Mouse (Mus musculus): ENCODE data around the gene Plekhg5. TPM values are rescaled to one million over a fixed set of nuclear protein-coding genes. Genes with fewer than 3 reads are reported as not detected.
"Not testable (repeated sequence)": the region's sequence is repeated elsewhere in the genome, so short reads cannot be mapped to it uniquely, and the experiment has no call there.

Plekhg5 gene
- 1 to 10 TPM; 6.3 to 6.4 TPM for total RNA-seq (2021)
- long read RNA-seq, experiment 1 = 0 reads
- long read RNA-seq, experiment 2, partial matches to known transcripts = 3 of 4 reads
- long read RNA-seq, experiment 2, other reads (novel, unspliced or antisense) = 1 of 4 reads

DNA sequence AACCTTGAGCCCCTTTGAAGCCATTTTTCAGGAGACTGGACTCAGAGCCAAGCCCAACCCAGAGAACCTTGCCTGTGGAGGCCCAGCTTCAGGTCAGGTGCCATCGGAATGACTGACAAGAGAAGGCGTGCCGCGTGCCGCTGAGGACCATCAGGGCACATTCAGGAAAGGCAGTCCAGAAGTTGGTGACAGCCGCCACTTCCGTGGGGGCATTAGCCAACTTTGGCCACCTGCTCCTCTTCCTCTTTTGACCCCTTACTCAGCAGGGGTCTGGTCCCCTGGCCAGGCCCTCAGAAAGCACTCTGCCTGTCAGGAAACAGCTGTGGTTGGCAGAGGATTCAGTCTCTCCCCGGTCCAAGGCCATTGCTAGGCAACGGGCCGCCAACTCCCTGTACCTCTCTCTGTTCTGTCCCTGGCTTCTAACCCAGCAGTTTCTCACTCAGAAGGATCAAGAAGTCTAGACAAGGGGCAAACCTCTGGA, at the start of gene Plekhg5:
Gene Plekhg5 (plus strand): TSS at position 378 of the 481 bp plus-strand sequence.
- DNase-seq = peak; percentile 40 to 44
- intact Hi-C loops (cut with DNase I) = no loop called here

DNA sequence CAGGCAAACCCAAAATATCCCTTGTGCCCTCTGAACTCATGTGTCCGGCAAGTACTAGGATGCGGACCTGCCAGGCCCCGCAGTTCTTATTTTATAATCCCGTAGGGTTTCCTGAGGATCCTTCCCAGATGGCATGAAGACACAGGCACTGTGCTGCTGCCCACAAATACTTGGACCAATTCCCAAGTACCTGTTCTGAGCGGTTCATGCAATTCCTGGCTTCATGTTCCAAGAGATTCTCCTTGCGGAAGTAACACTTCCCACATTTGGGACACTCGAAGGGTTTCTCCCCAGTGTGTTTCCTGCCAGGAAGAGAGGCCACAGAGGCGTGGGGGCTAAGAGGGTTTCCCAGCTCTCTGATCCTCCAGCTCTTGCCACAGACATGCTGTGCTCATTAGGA, 49.8 kb upstream of the Plekhg5 start:
- DNase-seq = no peak
- intact Hi-C loops (cut with DNase I) = no loop called here

DNA sequence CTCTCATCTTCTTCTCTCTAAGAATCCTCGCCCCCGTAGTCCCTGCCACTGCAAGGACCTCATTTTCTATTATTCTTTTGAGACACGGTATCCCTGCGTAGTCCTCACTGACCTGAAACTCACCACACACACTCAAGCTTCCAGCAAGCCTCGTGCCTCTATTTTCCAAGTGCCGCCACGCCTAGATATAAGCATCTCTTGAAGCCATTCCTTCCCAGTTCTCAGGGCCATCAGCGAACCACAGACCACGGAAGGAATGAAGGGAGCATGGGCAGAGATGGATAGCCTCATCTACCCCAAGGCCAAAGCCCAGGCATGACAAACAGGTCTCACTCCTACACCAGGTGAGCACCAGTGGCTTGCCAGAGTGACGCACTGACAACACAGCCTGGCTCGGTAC, 47.8 kb upstream of the Plekhg5 start:
- intact Hi-C loops (cut with DNase I) = no loop called here
- DNase-seq = no peak

DNA sequence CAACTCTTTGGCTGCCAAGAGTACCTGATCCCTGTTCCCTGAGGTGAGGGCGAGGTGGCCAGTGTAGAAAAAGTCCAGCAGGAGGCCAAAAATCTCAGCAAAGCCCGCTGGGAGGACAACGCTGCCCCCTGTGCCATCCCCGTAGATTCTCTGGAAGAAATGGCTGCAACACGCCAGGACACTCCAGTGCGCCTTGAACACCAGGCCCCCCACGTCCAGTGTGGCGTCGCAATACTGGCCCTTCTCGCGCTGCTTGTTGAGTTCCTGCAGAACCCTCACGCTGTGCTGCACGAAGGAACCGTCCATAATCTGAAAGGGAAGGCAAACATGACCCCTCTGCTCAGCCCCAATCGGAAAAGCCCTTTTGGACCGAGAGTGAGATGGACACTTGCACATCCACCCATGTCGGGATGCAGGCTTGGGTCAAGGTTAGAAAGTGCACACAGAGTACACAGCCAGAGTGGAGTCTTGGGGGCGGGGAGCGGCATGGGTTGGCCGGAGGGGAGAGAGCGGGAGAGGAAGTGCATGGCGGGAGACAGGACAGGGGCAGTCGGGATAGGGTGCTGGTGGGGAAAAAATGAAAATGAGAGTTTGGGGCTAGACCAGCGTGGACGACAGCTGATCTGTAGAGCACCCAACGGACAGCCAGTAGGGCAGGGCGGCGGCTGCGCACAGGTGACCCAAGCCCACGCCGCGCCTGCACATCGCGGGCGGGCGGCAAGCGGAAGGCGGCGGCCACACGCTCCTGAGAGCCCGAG, 45.4 kb upstream of the Plekhg5 start:
- intact Hi-C loops (cut with DNase I) = no loop called here
- DNase-seq = no peak

DNA sequence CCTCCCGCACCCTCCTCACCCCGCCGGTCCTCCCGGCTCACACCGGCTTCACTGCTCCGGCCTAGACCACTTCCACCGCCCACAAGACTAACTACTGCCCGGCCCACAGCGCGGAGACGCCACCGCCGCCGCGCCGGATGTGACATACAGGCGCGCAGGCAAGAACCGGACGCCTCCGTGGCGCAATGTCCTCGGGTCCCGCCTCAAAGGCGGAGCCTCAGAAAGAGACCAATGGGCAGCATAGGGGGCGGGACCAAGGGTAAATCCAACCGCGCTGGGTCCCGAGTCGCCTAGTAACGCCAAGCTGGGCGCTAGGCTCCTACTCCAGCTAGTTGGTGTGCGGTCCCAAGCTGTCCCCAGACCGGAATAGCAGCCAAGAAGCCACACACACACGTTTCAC, 44.8 kb upstream of the Plekhg5 start, which contains the start of gene Zbtb48:
Gene Zbtb48 (minus strand): TSS at position 148 of the 400 bp plus-strand sequence.
- intact Hi-C loops (cut with DNase I) = no loop called here
- peak; percentile 94 to 95 for DNase-seq

DNA sequence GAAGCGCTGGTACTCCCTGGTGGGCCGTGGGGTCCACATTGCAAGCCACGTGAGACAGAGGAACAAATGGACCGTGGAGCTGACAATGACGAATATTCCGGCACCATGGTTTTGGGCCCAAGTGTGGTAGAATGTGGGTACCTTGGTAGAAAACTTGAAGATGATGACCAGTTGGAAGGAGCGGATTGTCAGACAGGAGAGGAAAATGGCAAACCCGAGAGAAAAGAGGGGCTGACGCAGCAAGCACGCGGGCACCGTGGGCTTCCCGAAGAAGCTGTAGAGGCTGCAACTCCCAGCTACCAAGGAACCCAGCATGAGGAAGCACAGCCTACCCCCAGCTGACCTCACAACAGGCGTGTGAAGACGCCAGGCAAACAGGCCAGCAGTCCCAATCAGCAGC, 43.8 kb upstream of the Plekhg5 start:
- DNase-seq = no peak
- intact Hi-C loops (cut with DNase I) = no loop called here

DNA sequence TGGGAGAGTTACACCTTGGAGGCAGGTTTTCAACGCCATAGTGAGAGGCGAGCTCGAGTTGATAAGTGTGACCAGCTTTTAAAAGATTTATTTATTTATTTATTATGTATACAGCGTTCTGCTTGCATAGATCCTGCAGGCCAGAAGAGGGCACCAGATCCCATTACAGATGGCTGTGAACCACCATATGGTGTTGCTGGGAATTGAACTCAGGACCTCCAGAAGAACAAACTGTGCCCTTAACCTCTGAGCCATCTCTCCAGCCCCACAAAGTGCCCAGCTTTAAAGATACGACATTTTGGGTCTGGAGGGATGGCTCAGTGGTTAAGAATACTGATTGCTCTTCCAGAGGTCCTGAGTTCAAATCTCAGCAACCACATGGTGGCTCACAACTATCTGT, 43.2 kb upstream of the Plekhg5 start:
- DNase-seq = no peak
- intact Hi-C loops (cut with DNase I) = no loop called here

DNA sequence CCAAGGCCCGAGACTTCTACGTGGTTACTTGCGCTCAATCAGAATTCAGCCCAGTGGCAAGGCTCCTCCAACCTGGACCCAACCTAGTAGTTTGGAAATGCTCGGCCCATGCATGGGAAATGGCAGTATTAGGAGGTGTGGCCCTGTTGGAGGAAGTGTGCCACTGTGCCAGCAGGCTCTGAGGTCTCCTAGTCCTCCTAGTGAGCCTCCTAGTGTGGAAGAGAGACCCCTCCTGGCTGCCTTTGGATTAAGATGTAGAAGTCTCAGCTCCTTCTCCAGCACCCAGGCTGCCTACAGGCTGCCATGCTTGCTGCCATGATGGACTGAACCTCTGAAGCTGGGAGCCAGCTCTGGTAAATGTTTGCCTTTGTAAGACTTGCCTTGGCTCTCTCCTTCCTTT, 42.3 kb upstream of the Plekhg5 start:
- no peak for DNase-seq
- intact Hi-C loops (cut with DNase I) = no loop called here

DNA sequence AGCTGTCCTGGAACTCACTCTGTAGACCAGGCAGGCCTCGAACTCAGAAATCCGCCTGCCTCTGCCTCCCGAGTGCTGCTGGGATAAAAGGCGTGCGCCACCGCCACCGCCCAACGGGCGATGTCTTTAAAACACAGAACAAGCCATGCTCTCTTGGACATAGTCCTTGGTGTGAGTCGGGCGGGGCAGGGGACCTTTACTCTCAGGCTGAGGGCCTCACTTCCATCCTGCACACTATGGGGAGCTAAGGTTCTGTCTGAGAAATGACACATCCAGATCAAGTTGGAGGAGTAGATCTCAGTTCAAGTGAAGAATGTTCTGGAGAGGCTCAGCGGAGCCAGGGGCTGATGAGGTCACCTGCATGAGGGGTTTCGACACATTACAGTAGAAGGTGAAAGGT, 39.4 kb upstream of the Plekhg5 start:
- no peak for DNase-seq

DNA sequence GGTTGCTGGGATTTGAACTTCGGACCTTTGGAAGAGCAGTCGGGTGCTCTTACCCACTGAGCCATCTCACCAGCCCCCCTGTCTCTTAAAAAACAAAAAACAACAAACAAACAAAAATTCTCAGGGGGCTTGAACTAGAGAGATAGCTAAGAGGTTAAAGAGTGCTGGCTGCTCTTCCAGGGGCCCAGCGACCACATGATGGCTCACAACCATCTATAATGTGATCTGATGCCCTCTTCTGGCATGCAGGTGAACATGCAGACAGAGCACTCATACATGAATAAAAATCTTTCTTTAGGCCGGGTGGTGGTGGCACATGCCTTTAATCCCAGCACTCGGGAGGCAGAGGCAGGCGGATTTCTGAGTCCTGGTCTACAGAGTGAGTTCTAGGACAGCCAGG, 35.8 kb upstream of the Plekhg5 start:
- intact Hi-C loops (cut with DNase I) = not testable (repeated sequence)

More for the DNA sequence above, 39.4 kb upstream of the Plekhg5 start:
- intact Hi-C loops (cut with DNase I) = no loop called here

DNA sequence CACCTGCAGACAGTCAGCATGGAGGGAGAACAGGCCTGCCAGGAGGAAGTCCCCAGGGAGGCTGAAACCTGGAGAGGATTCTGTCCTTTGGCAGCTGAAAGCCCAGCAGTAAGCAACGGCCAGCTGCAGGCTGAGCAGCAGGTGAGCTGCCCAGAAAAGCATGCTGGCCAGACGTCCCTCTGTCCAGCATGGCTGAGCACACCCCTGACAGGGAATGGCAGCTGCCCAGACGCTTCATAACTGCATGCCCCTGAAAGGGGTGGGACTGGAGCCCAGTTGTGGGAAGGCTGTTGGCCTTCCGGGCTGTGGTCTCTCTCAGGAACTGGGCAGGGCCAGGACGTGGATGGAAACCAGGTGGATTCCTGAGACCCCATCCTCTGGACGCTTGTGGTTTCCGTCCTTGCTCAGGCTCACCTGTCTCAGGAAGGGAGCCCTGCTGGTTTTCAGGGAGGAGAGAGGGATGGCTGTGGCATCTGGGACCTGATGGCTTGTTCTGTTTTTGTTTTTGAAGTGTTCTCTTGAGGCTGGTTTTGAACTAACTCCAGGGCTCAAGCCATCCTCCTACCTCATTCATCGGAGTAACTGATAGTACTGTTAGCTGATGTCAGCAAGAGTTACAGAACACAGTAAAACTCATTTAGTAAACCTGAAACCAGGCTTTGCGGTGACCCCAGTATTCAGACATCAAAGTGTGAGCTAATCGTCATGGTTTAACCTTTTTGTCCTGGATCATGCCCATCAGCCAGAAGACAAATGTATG, 33.9 kb upstream of the Plekhg5 start, which contains the start of gene Tas1r1:
Gene Tas1r1 (minus strand): TSS at position 344 of the 760 bp plus-strand sequence.
- no peak for DNase-seq
- intact Hi-C loops (cut with DNase I) = loop anchor here (2.0 kb wide), 2 partner anchors 58 kb away; no protein-coding TSS in a partner anchor

More for the DNA sequence above, 35.8 kb upstream of the Plekhg5 start:
- DNase-seq = not testable (repeated sequence)

DNA sequence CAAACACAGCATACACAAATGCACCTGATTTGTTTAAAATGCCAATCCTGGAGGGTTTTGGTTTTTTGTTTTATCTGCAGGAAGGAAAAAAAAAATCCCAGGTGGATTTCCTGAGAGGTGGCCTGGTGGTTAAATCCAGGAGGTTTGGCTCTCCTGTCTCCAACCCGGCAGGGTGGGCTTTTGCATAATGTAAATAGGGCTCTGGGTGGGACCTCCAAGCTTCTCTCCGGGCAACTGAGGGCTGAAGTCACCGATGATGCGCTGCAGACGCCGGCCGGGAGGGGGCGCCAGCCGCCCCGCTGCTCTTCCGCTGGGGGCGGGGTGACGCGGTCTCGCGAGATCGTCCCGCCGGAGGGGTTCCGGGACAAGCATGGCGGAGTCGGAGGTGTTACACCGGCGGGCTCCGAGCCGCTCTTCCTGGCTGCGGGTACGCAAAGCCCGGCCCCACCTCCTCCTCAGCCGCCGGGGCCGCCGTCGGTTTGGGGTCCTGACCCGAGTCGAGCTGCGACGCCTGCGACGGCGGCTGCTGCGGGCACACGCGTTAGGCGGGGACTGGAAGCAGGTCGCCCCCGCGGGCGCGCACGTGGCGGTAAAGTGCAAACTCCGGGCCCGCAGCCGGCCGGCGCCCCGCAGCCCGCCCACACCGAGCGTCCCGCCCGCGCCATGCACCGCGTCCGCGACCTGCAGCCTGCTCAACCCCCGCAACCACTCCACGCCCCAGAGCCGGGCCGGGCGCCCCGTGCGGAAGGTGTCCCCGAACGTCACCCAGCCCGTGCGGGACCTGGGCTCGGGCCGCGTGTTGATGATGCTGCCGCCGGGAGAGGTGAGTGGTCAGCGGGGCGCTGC, 33.1 kb upstream of the Plekhg5 start, which contains the start of gene Nol9:
Gene Nol9 (plus strand): TSS at position 337 of the 846 bp plus-strand sequence.
- intact Hi-C loops (cut with DNase I) = loop anchor here (2.0 kb wide), 2 partner anchors 58 kb away; no protein-coding TSS in a partner anchor
- DNase-seq = peak; percentile 90 to 92

DNA sequence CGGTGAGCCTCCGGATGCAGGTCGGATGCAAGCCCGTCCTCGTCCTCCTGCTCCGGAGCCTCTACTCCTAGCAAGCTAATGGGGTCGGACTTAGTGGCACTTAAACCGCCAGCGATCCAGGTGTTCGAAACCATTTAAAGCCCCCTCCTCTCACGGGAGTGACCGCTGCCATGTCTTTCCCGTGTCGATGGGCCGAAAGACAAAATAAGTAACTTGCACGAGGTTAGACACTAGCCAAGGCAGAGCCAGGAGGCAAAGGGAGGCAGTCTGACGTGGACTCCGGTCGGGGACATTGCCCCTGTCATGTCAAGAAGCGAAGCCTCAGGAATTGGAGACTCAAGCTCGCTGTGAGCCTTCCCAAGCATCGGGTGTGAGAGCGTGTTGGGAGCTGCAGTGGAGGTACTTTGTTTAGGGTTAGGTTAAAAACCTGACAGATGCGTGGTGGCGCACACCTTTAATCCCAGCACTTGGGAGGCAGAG, 32.4 kb upstream of the Plekhg5 start:
- DNase-seq = no peak
- intact Hi-C loops (cut with DNase I) = loop anchor here (2.0 kb wide), 2 partner anchors 57 to 59 kb away; no protein-coding TSS in a partner anchor

DNA sequence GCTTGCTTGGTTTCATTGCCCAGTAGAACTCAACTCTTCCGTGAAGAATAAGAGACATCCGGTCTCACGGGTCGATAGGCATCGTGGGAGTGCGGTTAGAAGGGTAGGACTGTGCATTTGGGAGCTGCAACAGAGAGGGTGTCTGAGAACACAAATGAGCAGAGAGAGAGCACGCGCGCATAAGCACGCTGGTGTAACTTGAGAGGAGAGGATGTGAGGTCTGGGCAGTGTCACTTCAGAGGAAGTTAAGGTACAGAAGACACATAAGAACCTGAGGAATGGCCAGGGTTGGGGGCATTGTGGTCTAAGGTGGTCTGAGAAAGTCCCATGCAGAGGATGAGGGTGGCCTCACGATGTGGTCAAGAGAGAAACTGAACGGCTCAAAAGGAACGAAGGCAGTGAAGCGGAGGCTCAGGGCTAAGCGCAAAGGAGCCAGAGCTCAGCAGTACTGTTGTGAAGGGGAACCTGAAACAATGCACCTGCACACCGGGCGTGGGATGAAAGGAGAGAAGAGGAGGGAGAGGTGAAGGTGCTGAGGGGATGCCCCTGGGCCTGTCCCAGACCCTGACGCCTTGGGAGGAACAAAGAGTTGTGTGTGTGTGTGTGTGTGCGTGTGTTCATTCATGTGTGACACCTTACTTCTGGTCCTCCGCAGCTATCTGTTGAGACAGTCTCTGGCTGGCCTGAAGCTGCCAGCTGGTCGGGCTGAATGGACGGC, 30.2 kb upstream of the Plekhg5 start:
- intact Hi-C loops (cut with DNase I) = no loop called here
- no peak for DNase-seq

DNA sequence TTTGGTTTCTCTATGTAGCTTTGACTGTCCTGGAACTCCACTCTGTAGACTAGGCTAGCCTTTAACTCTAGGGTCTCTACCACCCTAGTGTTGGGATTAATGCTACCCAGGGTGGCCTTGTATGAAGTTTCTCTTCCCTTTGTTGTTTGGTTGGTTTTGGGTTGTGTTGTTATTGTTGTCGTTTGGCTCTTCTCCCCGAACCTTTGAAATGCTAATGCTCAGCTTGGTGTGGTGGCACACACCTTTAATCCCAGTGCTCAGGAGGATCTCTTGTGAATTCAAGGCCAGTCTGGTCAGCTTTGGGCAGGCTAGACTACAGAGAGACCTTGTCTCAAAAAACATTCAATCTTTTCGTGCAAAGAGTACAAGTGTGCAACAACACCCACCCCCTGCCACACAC, 29.1 kb upstream of the Plekhg5 start:
- intact Hi-C loops (cut with DNase I) = no loop called here

DNA sequence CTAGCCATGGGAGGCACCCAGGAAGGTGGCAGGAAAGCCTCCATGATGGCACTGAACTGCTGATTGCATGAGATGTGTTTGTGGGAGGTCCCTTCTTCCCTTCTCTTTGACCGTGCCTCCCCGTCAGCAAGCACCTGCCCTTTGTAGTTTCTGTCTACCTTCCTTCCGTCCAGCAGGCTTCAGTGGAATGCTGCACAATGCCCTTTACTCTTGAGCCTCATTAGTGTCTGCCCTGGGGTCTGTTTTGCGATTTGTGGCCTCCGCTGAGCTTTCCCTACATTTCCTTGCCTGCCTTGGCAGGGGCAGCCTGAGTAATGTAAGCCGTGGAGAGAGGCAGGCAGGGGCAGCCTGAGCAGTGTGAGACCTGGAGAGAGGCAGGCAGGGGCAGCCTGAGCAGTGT, 27.7 kb upstream of the Plekhg5 start:
- intact Hi-C loops (cut with DNase I) = no loop called here
- DNase-seq = no peak

More for the DNA sequence above, 29.1 kb upstream of the Plekhg5 start:
- no peak for DNase-seq

DNA sequence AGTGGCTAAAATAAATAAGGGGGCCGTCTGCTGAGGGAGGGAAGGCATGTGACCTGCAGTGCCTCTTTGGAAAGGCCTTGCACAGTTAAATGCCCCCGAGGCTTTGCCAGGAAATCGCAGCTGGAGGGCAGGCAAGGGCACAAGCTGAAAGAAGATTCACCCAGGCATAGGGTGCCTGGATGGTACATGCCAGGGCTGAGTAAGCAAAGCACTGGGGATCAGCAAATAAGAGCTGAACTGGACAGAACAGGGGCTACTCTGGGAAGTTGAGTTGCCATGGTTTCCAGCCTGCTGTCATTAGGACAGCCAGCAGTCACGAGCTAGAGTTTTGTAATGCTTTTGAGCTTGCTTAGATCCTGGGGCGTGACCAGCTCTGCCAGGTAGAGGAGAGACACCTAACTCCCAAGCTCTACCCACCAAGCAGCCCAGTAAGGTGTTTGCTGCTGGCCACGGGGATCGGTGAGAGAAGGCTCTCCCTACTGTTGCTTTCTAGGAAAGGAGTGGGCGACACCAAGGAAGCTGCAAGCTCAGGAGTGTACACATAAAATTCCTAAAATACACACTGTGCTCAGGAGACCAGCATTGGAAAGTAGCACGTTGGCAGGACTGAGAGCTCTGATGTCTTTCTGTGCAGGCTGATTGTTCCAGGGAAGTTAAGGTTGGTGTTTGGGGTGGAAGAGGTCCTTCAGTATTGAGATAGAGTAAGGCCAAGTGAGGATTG, 9.7 kb upstream of the Plekhg5 start:
- peak in 1 of 2 experiments; percentile 32 for DNase-seq
- intact Hi-C loops (cut with DNase I) = no loop called here

DNA sequence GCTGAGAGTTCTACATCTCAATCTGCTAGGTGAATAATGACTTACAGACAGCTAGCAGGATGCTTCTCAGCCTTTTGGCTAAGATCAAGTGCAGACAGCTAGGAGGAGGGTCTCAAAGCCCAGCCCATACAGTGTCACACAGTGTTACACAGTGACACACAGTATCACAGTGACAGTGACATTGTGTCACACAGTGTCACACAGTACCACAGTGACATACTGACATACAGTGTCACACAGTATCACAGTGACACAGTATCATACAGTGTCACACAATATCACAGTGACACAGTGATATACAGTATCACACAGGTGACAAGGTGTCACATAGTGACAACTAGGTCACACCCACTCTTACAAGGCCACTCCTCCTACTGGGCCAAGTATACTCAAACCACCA, 5.0 kb upstream of the Plekhg5 start:
- intact Hi-C loops (cut with DNase I) = no loop called here
- no peak for DNase-seq

All from gastrocnemius, postnatal 36 days (tissue).